Mouse (Mus musculus) ovary, postnatal 36 days (tissue): ENCODE measurements at regions not wholly inside any gene's neighbourhood (a gene's known extent, or its start where the extent isn't known, plus 50 kb on each side); places are given as distances from the start of the nearest gene placed in this dataset.
A peak's percentile ranks its signal among the peaks of the same experiment; 100 is the strongest.
"Not testable (repeated sequence)": the region's sequence is repeated elsewhere in the genome, so short reads cannot be mapped to it uniquely, and the experiment has no call there.

ENCODE experiments used
- DNase-seq: peaks from one replicate; pipeline ENCODE4 v3.0.0; 2022; ENCODE audit warnings: low spot score, mixed read lengths

DNA sequence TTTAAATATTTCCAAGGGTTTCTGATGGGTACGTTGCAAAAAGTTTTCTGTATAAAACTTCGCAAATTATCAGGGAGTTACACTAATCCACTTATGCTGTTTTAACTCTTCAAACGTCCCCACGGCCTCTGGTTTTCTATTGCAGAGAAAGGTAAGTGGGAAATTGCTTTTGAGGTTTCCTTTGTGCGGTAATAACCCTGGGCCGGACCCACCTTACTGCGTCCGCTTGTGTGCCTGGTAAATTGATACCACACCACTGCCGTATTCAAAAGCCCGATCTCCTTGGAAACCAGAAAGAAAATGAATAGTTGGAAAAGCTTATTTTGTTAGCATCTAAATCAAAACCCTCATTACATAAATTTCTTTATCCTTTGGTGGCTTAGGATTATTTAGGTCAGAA lies 167.0 kb upstream of the Kit start:
- no peak for DNase-seq

DNA sequence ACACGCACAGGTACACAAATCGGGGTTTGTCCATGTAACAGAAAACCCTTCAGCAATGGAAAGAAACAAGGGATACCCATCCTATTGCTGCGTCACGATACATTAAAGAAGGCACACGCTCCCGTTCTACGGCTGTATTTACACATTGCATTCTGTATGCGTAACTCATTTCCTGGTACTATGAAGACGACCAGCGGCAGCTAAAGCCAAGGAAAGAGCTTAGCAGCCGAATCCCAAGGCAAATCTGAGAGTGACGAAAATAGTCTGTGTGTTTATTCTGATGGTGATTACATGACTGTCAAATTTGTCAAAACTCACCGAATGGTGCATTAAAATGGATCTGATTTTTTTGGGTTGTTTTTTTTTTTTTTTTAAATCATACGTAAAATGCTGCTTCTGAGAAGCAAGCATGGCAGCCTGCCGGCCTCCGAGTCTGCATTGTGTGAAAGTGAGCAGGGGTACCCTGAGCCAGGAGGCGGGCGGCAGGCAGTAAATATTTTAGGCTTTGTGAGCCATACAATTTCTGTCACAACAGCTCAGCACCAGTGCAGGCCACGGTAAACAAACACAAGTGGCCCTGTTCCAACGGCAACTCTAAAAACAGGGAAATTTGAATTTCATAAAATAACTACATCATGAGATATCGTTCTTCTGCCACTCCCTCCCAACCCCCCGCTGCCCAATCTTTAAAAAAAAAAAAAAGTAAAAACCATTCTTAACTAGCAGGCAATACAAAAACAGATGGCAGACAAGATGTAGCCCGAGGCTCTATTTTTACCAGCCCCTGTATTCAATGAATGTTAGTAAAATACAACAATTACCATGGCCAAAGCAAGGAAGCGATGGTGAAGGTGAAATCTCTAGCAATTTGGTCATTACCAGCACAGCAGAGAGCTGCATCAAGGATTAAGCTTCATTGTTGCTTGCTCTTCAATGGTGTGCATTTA lies 164.2 kb upstream of the Kit start:
- DNase-seq: no peak

DNA sequence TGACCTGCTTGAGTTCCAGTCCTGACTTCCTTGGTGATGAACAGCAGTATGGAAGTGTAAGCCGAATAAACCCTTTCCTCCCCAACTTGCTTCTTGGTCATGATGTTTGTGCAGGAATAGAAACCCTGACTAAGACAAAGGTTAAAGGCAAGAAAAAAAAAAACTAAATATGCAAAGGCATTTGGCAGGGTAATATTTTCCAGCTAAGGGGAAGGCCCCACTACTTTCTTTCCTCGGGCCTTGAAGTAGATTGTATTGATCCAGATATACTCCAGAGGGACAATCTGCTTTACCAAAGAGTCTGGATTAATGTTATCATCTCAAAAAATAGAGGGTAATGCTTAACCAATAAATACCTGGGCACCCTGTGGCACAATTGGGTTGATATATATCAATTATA lies 155.4 kb upstream of the Kit start:
- DNase-seq: not testable (repeated sequence)

DNA sequence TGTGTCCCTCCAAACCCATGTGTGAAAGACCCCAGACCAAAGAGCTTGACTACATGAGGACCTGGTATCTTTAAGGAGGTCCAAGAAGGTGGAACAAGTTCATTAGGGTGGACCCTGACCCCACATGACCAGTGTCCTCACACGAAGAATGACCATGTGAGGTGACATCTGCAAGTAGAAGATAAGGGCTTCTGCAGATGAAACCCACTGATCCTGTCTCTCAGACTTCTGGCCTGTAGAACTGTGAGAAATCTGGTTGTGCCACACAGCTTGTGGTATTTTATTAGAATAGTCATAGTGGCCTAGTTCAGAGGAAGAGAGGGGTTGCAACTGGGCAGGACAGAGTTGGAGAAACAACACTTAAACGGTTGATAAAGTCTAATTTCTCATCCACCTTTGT lies 141.8 kb upstream of the Kit start:
- DNase-seq: no peak

DNA sequence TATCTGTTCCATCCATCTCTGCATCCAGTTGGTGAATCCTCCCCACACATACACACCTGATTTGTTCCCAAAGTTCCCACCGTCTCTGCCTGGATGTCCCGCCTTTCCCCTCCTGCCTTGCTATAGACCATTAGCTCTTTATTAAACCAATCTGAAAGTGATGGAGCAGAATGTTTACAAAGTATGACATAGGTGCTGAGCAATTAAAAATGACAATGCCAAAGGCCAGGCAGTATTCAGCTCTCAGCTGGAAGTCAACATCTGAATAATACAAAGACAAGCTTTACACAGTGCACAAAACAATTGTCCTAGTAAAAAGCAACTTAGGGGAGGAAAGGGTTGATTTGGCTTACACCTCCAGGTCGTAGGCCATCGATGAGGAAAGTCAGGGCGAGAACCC lies 136.8 kb upstream of the Kit start:
- no peak for DNase-seq

DNA sequence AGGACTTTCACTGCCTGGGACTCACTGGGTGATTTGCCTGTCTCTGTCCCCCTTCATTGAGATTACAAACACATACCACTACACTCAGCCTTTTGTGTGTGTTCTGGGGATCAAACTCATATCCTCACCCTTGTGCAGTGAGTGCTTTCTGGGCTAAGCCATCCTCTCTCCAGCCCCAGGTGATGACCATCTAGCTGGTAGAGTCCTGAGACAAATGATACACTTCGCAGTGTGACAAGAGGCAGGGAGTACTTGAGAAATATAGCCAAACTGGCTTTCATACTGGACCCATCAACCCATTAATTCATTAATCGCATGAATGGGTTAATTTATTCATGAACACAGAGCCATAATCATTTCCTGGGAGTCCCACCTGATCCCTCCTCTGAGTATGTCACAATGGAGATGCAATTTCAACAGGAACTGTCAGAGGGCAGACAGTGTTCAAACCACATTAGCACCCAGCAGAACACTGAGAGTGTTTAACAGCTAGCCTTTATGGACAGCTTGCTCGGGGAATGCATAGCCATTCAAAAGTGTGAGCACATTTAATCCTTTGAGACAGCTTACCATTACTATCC lies 130.6 kb upstream of the Kit start:
- DNase-seq: no peak

DNA sequence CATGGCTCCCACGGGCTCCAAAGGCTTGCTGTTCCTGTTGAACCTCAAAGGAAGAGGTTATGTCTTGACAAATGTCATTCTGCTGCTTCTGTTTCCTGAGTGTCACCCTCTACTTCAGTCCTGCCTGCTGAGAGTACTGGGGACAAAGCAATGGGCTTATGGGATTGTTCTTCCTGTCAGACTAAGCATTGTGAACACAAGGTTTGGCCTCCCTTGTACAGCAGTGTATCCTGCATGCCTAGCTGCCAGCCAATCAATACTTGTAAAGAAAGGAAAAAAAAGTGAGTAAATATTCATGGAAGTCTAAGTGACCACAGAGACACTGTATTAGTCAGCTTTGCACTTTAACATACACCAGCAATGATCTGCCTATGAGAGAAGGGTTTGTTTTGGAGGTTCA lies 128.3 kb upstream of the Kit start:
- no peak for DNase-seq

DNA sequence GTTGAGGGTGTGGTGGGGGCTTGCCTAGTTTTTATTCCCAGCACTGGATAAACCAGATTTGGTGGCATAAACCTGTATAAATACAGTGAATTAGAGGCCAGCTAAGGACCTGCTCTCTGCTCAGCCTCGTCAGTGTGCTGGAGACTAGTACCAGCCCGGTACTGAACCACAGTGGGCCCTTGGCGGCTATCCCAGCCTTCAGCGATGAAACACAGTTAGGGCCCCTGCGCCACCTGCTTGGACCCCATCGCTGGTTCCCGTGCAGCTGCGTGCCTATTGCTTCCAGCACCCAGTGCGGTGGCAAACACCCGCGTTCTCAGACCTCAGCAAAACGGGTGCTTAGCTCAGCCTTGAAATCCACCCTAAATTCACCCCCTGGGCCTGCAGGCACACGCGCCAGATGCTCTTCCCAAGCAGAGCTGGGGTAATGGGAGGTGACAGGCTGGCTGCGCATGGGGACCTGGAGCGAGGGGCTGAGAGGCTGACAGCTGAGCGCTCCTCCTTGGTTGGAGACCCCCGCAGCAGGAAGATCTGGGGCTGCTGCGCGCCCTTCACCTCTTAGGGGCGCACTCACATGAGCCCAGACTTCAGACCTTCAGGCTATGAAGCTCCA lies 124.7 kb upstream of the Kit start:
- no peak for DNase-seq

DNA sequence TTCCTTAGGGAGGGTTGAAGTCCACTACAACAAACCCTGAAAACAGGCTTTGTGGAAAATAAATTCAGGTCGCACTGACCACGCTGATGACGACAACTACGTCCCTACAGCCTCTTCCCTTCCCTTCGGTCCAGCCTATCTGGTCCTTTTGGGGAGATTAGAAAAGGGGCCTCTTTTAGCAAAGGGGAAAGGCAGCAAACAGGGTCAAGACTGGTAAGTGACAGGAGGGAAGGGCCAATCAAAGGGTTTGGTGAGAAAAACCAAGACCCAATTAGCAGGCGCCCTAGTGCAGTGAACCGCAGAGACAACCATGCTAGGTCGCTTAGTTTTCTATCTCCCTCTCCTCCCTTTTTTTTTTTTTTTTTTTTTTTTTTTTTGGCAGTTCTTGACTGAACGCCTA lies 124.2 kb upstream of the Kit start:
- no peak for DNase-seq

DNA sequence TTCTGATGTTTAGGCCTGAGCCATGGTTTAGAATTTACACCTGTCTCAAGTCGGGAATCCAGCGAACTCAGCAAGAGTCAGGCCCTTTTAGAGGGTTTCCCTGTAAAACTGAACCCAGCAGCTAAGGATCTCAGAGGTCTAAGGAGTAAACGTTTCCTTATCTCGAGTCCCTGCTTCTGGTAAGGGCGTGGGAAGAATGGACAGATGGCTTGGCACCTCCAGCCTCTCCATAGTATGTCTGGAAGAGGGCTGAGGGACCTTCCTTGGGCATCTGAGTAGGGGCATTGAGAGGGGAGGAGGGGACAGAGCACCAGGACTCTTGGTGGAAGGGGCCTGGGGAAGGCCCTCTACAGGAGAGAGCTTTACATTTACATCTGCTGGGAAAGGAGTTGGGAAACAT lies 123.6 kb upstream of the Kit start:
- DNase-seq: no peak

DNA sequence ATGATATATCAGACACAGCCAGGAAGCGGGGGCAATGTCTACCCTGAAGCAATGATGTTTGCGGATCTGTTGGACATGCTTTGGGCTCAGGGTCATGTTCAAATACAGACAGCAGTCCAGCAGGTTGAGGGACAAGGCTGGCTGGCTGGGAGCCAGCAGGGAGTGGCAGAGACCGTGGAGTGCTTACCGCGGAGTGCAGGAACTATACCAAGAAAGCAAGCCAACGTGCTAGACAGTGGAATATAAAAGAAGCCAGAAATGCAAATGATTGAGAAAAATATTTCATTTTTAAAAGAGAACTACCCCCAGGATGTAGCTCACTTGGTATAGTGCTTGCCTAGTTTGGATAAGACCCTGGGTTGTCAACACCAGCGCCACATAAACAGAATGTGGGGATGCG lies 123.0 kb upstream of the Kit start:
- peak; percentile 40 for DNase-seq

DNA sequence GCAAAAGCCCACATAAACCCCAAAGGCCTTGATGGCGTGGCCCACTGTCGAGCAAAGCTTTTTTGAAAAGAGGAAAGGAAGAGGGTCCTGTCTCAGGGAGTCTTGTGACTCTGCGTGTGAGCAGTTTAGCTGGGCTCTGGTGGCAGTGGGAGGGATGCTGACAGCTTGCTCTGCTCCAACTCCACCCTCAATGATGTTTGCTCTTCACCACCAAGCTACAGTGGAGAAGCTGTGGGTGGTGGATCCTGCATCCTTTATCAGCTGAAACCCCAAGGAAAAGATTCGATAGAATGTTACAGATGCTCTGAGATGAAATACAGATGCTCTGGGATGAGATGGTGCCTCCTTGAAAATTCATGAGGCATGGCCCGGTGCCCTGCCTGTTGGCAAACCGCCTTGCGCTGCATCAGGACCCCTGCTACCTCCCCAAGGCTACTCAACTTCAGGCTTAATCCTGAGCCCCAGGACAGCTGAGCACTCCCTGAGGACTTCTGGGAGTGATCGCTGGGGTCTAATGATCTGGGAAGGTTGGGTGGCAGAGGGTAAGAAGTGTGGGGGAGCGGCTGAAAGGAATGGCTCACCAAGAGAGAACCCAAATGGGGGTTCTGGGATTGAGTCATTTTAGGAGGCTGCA lies 120.8 kb upstream of the Kit start:
- DNase-seq: no peak

DNA sequence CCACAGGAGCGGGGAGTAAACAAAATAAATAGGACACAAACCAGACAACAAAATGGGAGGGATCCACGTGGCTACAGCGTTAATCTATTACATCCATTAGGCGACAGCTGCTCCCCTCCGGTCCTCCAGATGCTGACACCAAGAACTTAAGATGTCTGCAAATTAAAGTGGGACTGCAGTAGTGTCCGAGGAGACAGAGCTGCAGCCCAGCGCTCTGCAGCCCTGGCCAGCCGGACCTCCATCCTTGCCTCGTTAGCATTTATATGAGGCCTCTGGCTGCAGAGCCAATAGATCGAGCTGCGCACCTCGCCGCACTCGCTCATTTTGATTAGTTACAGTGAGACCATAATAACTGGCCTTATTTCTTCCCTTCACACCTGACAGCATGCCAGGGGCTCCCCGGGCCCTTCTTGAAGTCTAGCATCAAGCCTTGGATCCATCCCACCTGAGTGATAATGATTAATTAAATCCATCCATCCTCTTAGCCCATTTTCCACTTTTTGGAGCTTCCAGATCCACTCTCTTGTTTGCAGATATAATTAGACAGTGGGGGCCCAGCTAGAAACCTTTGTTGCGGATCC lies 119.7 kb upstream of the Kit start:
- no peak for DNase-seq

DNA sequence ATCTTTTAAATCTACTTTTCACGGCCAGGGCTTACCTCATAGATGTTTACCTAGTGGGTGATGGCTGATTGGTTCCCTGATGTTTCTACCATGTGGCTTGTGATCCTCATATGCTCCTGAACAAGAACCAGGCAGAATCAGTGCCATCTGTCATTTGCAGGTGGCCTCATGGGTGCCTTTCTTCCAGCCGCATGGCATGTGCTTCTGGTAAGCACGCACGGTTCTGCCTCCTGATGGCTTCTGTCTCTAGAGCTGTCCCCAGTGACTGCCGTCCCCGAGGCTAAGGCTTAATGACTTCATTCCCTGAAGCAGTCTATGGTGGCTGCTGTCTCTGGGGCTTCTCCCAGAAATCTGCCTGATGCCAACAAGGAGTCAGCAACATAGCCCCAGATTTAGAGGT lies 117.3 kb upstream of the Kit start:
- DNase-seq: no peak

DNA sequence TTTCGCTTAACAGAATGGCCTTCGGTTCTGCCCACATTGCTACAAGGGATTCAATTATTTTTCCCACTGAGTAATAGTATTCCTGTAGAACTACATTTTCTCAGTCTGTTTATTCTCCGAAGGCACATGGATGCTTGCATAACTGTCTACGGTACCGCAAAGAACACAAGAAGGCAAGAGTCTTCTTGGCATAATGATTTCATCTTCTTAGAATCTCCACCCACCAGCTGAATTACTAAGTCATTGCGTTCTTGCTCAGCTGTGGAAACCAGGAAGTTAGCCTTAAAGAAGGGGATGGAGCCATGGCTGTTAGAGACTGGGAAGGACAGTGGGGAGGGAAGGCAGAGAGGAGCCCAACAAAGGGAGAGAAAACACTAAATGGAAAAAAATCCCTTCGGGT lies 116.4 kb upstream of the Kit start:
- DNase-seq: no peak

DNA sequence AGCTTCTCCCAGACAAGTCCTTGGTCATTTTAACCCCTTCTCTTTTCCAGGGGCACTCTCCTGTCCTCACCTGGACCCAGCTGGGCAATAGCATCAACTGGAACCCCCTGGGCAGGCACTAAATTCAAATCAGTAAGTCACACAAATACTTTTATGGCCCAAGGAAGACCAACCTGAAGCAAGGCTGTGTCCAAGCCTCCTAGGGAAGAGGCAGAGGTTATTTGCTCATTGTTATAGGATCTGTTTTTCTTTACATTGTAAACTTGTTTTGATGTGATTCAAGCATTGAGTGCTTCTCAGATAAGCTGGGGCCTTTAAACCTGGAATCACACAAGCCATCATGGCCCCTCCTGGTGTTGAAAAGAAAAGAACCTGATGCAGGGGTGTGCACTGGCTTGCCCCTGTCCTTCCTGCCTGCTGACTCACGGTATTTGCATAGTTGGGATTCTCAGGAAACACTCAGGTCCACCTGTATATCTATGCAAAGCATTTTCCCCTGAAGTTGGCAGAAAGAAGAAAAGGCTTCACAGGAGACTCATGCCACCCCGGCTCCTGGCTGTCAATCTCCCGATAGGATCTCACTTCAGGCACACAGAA lies 114.9 kb upstream of the Kit start:
- no peak for DNase-seq

DNA sequence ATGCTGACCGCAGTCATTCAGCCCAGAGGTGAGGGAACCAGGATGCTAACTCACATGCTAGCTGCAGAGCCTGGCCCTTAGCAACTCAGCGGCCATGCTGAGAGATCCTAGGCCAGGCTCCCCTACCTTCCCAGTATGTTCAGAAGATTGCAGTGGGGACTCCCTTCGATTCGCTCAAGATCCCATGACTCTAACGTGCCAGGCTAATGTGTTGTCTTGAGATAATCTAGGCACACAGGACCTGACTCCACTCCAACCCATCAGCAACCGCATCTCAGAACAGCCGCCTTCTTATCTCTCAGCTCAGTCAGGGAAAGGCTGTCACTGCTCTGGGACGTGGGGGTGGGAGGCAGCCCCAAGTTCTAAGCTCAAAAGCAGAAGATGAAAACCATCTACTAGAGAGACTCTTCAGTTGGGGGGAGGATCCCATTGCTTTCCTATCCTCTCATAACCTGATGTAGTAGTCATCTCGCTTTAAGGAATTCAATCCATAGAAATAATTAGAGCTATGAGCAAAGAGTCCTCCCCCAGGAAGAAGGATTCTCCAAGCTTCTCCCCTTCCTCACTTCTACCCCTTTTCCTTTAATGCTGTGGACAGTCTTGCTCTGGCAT lies 114.2 kb upstream of the Kit start:
- no peak for DNase-seq

DNA sequence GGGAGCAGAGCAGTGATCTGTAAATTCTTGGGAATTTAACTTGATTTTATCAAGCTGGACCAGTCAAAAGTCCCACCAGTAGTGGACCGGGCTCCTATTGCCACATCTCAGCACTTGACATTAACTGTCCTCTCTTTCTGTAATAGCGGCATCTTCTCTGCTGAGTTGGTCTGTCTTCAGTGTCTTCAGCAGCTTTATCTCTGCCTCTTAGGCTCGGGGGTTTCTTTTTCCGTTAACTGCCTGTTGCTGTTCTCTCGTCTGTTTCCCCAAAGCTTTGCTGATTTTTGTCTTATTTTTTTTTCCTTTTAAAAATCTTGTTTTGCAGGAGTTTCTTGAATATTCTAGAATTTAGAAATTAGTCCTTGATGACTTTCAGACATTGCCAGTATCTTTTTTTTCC lies 113.3 kb upstream of the Kit start:
- DNase-seq: no peak

DNA sequence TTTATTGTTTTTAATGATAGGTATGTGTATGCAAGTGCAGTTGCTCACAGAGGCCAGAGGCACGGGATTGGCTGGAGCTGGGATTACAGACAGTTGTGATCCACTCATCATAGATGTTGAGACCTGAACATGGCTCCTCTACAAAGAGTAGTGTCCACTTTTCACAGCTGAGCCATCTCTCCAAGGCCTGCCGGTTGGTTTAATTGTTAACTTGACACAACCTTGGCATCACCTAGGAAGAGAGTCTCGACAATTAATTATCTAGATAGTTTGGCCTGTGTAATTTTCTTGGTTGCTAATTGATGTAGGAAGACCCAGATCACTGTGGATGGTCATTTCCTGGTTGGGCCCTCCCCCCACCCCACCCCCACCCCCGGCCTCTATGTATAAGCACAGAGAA lies 111.1 kb upstream of the Kit start:
- DNase-seq: no peak

DNA sequence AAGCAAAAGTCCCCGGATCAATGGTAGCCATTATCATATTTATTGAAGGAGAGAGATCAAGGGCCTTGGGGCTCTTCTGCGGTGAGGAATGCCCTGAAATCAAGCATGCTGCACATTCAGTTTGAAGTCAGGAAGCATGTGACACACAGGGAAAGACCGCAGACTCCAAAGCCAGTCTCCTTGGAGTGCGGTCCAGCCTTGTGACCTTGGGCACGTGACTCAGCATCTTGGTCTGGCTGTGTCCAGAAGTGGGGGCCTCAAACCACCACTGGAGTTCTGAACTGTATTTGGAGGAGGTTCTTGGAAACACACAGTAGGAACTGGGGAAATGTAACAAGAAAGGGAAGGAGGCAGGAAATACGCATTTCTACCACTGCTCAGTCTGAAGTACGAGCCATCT lies 109.0 kb upstream of the Kit start:
- DNase-seq: no peak

DNA sequence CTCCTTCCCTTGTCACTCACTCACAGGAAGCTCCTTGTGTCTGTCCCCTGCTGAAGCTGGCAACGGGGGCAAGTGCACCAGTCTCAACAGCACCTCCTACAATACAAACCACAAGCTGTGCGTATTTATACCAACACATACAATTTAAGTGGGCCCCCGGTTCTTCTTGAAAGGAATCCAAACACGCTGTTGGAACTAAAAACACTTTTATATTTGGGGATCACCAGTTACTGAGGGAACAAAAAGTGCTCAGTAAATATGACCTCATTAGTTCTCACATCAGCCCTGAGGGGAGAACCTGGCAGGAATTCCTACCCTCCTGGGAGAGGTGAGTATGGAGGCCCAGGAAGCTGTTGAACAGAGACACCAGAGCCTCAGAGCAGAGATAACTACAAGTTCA lies 107.8 kb upstream of the Kit start:
- no peak for DNase-seq

DNA sequence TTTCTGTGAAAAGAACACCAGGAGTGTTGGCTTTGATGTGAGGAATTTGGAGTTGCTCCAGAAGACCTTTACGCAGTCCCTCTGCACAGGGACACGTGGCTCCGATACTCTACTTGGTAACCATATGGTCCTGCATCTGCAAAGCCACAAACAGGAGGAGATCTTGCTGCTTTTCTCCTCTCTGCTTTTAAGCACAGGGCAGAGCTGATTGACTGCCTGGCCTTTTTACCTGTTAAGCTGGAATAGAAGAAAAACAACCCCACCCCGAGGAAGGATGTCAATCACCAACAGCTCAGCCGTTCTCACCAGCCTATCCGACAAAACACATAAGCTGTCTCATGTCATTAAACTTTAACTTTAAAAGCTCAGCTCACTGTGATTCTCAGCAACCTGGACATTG lies 106.8 kb upstream of the Kit start:
- DNase-seq: no peak
